Mouse (Mus musculus): ENCODE measurements at regions not wholly inside any gene's neighbourhood (a gene's known extent, or its start where the extent isn't known, plus 50 kb on each side); places are given as distances from the start of the nearest gene placed in this dataset.

DNA sequence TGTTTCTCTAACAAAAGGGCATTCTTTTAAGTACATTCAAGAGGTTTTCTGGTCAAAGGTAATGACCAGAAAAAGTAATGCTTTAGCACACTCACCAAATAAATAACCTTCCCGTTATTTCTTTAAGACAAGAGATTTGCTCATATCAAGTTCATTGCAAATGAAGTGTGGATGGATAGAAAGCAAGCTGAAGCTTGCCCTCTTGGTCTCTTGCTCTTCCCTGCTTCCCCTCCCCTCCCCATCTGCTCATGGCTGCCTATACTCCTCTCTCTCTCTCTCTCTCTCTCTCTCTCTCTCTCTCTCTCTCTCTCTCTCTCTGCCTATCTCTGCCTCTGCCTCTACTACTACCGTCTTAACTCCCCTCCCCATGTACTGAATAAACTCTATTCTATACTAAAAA lies 147.7 kb upstream of the Rag2 start:
- TF ChIP-seq POLR2A (IDR thresholded peaks at IDR 0.05; ENCODE audit: insufficient read depth, low read depth, low read length) (no peak), CTCF (IDR thresholded peaks at IDR 0.05) (no peak)
